Mouse (Mus musculus): Measurements from ENCODE around the gene Gtf2ird1. TPM values are rescaled to one million over a fixed set of nuclear protein-coding genes. Genes with fewer than 3 reads are reported as not detected.
"Not testable (repeated sequence)": the region's sequence is repeated elsewhere in the genome, so short reads cannot be mapped to it uniquely, and the experiment has no call there.

Gene Gtf2ird1
- polyA plus RNA-seq, 1 experiment from 2014 or later, result 66.5 TPM

- no peak overlapping the region for H3K4me2 ChIP-seq (ENCODE audit: low read depth, low read length)
- no peak overlapping the region for H3K4me3 ChIP-seq (ENCODE audit: low read length)
- H3K36me3 ChIP-seq (ENCODE audit: control insufficient read depth, insufficient read depth, low read length), result no peaks in the 10 kb centered on the region
- no peak overlapping the region for H3K9ac ChIP-seq (ENCODE audit: low read depth, low read length)
- 0 out of 2 replicates have a peak, but pooled peaks have one; percentile 29 for ATAC-seq
- 31% methylated on average over 6 of the region's 6 CpGs for whole genome bisulfite sequencing
- H3K27ac ChIP-seq (ENCODE audit: low read length), result no peak overlapping the region
- no peaks in the 10 kb centered on the region for H3K9me3 ChIP-seq (ENCODE audit: control insufficient read depth, low read length)
- H3K27me3 ChIP-seq (replicated peaks; ENCODE audit: control insufficient read depth, insufficient read depth, low read length), result no peaks in the 10 kb centered on the region
- no peaks in the 10 kb centered on the region for H3K4me1 ChIP-seq (ENCODE audit: control insufficient read depth, insufficient read depth, low read length)
These were observed 116.4 kb downstream of the Gtf2ird1 start for GRCm38 (mm10) chr5:134340101-134340522.

GRCm38 (mm10) chr5:134337012-134337411 lies 119.5 kb downstream of the Gtf2ird1 start:
- H3K4me1 ChIP-seq (ENCODE audit: control insufficient read depth, insufficient read depth, low read length); H3K4me3 ChIP-seq (ENCODE audit: low read length); H3K27me3 ChIP-seq (replicated peaks; ENCODE audit: control insufficient read depth, insufficient read depth, low read length); H3K4me2 ChIP-seq (ENCODE audit: low read depth, low read length); H3K27ac ChIP-seq (ENCODE audit: low read length); H3K9me3 ChIP-seq (ENCODE audit: control insufficient read depth, low read length); H3K36me3 ChIP-seq (ENCODE audit: control insufficient read depth, insufficient read depth, low read length); H3K9ac ChIP-seq (ENCODE audit: low read depth, low read length); ATAC-seq: not testable (repeated sequence)
- 48% methylated on average over 2 of the region's 2 CpGs for WGBS

- ATAC-seq, result 0 out of 2 replicates have a peak, but pooled peaks have one; percentile 18
- no peak overlapping the region for H3K4me2 ChIP-seq (ENCODE audit: low read depth, low read length)
- 38% methylated on average over 8 of the region's 8 CpGs for WGBS
- H3K27ac ChIP-seq (ENCODE audit: low read length), result no peak overlapping the region
- H3K27me3 ChIP-seq (replicated peaks; ENCODE audit: control insufficient read depth, insufficient read depth, low read length), result no peaks in the 10 kb centered on the region
- no peak overlapping the region for H3K9ac ChIP-seq (ENCODE audit: low read depth, low read length)
- no peaks in the 10 kb centered on the region for H3K9me3 ChIP-seq (ENCODE audit: control insufficient read depth, low read length)
- H3K4me3 ChIP-seq (ENCODE audit: low read length), result no peak overlapping the region
- H3K4me1 ChIP-seq (ENCODE audit: control insufficient read depth, insufficient read depth, low read length), result peaks cover 2% of the 10 kb centered on the region; the same call in 1 of the 2 replicates
- H3K36me3 ChIP-seq (ENCODE audit: control insufficient read depth, insufficient read depth, low read length), result no peaks in the 10 kb centered on the region
These were observed 123.8 kb downstream of the Gtf2ird1 start for GRCm38 (mm10) chr5:134332743-134333142.

- WGBS, result 85% methylated on average over 2 of the region's 2 CpGs
- H3K9me3 ChIP-seq (ENCODE audit: control insufficient read depth, low read length), result no peaks in the 10 kb centered on the region
- H3K27me3 ChIP-seq (replicated peaks; ENCODE audit: control insufficient read depth, insufficient read depth, low read length), result no peaks in the 10 kb centered on the region
These were observed 126.4 kb downstream of the Gtf2ird1 start for GRCm38 (mm10) chr5:134330082-134330481.

GRCm38 (mm10) chr5:134329311-134329710 lies 127.2 kb downstream of the Gtf2ird1 start:
- ATAC-seq, result no peak
- Histone ChIP-seq H3K27ac (ENCODE audit: low read length) (no peak overlapping the region), H3K36me3 (ENCODE audit: control insufficient read depth, insufficient read depth, low read length) (no peaks in the 10 kb centered on the region), H3K9me3 (ENCODE audit: control insufficient read depth, low read length) (no peaks in the 10 kb centered on the region), H3K4me1 (ENCODE audit: control insufficient read depth, insufficient read depth, low read length) (peaks cover 2% of the 10 kb centered on the region), H3K4me2 (ENCODE audit: low read depth, low read length) (no peak overlapping the region), H3K27me3 (replicated peaks; ENCODE audit: control insufficient read depth, insufficient read depth, low read length) (no peaks in the 10 kb centered on the region), H3K4me3 (ENCODE audit: low read length) (no peak overlapping the region), H3K9ac (ENCODE audit: low read depth, low read length) (no peak overlapping the region)
- 66% methylated on average over 4 of the region's 4 CpGs for WGBS

More at GRCm38 (mm10) chr5:134330082-134330481, 126.4 kb downstream of the Gtf2ird1 start:
- Histone ChIP-seq H3K4me2 (ENCODE audit: low read depth, low read length) (no peak overlapping the region), H3K4me1 (ENCODE audit: control insufficient read depth, insufficient read depth, low read length) (peaks cover 2% of the 10 kb centered on the region; the same call in 1 of the 2 replicates), H3K9ac (ENCODE audit: low read depth, low read length) (no peak overlapping the region), H3K4me3 (ENCODE audit: low read length) (no peak overlapping the region), H3K27ac (ENCODE audit: low read length) (no peak overlapping the region), H3K36me3 (ENCODE audit: control insufficient read depth, insufficient read depth, low read length) (no peaks in the 10 kb centered on the region)
- peak; percentile 79 for ATAC-seq

GRCm38 (mm10) chr5:134328482-134329001 lies 128.0 kb downstream of the Gtf2ird1 start:
- no peak for ATAC-seq
- H3K9me3 ChIP-seq (ENCODE audit: control insufficient read depth, low read length), result no peaks in the 10 kb centered on the region
- WGBS, result 76% methylated on average over 6 of the region's 6 CpGs

GRCm38 (mm10) chr5:134325856-134326566 lies 130.5 kb downstream of the Gtf2ird1 start:
- ATAC-seq, result peak; percentile 75
- Histone ChIP-seq H3K27me3 (replicated peaks; ENCODE audit: control insufficient read depth, insufficient read depth, low read length) (no peaks in the 10 kb centered on the region), H3K9me3 (ENCODE audit: control insufficient read depth, low read length) (no peaks in the 10 kb centered on the region), H3K9ac (ENCODE audit: low read depth, low read length) (no peak overlapping the region), H3K4me2 (ENCODE audit: low read depth, low read length) (0 out of 2 replicates have a peak overlapping the region, but pooled peaks have one; percentile 12), H3K36me3 (ENCODE audit: control insufficient read depth, insufficient read depth, low read length) (no peaks in the 10 kb centered on the region), H3K27ac (ENCODE audit: low read length) (peak overlapping the region; percentile 63), H3K4me1 (ENCODE audit: control insufficient read depth, insufficient read depth, low read length) (no peaks in the 10 kb centered on the region; the same call in 1 of the 2 replicates), H3K4me3 (ENCODE audit: low read length) (no peak overlapping the region)
- 50% methylated on average over 13 of the region's 13 CpGs for WGBS

More at GRCm38 (mm10) chr5:134328482-134329001, 128.0 kb downstream of the Gtf2ird1 start:
- H3K27me3 ChIP-seq (replicated peaks; ENCODE audit: control insufficient read depth, insufficient read depth, low read length), result no peaks in the 10 kb centered on the region
- no peak overlapping the region for H3K9ac ChIP-seq (ENCODE audit: low read depth, low read length)
- no peak overlapping the region for H3K4me2 ChIP-seq (ENCODE audit: low read depth, low read length)
- no peak overlapping the region for H3K4me3 ChIP-seq (ENCODE audit: low read length)
- no peaks in the 10 kb centered on the region for H3K36me3 ChIP-seq (ENCODE audit: control insufficient read depth, insufficient read depth, low read length)
- H3K4me1 ChIP-seq (ENCODE audit: control insufficient read depth, insufficient read depth, low read length), result peaks cover 2% of the 10 kb centered on the region
- H3K27ac ChIP-seq (ENCODE audit: low read length), result no peak overlapping the region

- Histone ChIP-seq H3K27me3 (replicated peaks; ENCODE audit: control insufficient read depth, insufficient read depth, low read length) (no peaks in the 10 kb centered on the region), H3K27ac (ENCODE audit: low read length) (no peak overlapping the region), H3K4me2 (ENCODE audit: low read depth, low read length) (no peak overlapping the region), H3K36me3 (ENCODE audit: control insufficient read depth, insufficient read depth, low read length) (no peaks in the 10 kb centered on the region), H3K9me3 (ENCODE audit: control insufficient read depth, low read length) (no peaks in the 10 kb centered on the region), H3K9ac (ENCODE audit: low read depth, low read length) (no peak overlapping the region), H3K4me3 (ENCODE audit: low read length) (no peak overlapping the region), H3K4me1 (ENCODE audit: control insufficient read depth, insufficient read depth, low read length) (no peaks in the 10 kb centered on the region; the same call in 1 of the 2 replicates)
- ATAC-seq, result no peak
- WGBS, result 22% methylated on average over 2 of the region's 2 CpGs
These were observed 132.6 kb downstream of the Gtf2ird1 start for GRCm38 (mm10) chr5:134323869-134324268.

- Histone ChIP-seq H3K27me3 (replicated peaks; ENCODE audit: control insufficient read depth, insufficient read depth, low read length) (no peaks in the 10 kb centered on the region), H3K36me3 (ENCODE audit: control insufficient read depth, insufficient read depth, low read length) (no peaks in the 10 kb centered on the region), H3K4me1 (ENCODE audit: control insufficient read depth, insufficient read depth, low read length) (no peaks in the 10 kb centered on the region; the same call in 1 of the 2 replicates), H3K4me3 (ENCODE audit: low read length) (no peak overlapping the region), H3K9ac (ENCODE audit: low read depth, low read length) (no peak overlapping the region), H3K9me3 (ENCODE audit: control insufficient read depth, low read length) (no peaks in the 10 kb centered on the region), H3K4me2 (ENCODE audit: low read depth, low read length) (no peak overlapping the region), H3K27ac (ENCODE audit: low read length) (no peak overlapping the region)
- no peak for ATAC-seq
- 85% methylated on average over 13 of the region's 13 CpGs for WGBS
These were observed 133.2 kb downstream of the Gtf2ird1 start for GRCm38 (mm10) chr5:134323311-134323710.

Data from intestine, embryonic 16.5 days (tissue).